Mouse (Mus musculus) monocyte, adult 5-6 weeks (primary cell): ENCODE results near the gene Tnpo3. TPM values are rescaled to one million over a fixed set of nuclear protein-coding genes. Genes with fewer than 3 reads are reported as not detected.

ENCODE experiments used
- ATAC-seq: fragments of 153-309, 156-312 bp; replicated peaks from 2 replicates; pipeline ENCODE4 v1.8.0; 2017; ENCODE audit warnings: mild to moderate bottlenecking; ENCODE audit not compliant: low TSS enrichment, insufficient number of reproducible peaks, severe bottlenecking, poor library complexity, low FRiP score
- total RNA-seq: library from RNA; stranded (forward); fragments of 200-1000, 200-491, 200-594 nt; gene quantifications from 3 replicates; pipeline ENCODE4 v1.2.3, GENCODE M21; 2017

The Tnpo3 gene
- total RNA-seq, 1 experiment from 2014 or later: 62.4 TPM

DNA sequence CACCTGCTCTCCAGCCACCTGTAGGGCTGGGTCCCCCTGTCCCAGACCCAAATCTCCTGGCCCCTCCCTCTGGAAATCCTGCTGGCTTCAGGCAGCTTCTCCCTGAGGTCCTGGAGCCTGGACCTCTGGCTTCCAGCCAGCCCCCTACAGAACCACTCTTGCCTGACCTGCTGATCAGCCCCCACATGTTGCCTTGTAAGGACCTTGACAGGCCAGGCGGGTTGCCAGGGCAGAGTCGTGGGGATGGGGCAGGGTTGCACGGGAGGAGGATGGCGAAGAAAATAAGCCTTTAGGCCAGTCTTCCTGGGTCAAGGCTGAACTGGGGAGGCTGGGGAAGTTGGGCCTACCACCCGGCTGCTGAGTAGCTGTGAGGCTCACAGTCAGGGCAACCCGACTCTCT, 74.4 kb downstream of the Tnpo3 start:
- no peak for ATAC-seq

- no peak for ATAC-seq
These were observed 79.6 kb downstream of the Tnpo3 start for GRCm38 (mm10) chr6:29530050-29530449.

DNA sequence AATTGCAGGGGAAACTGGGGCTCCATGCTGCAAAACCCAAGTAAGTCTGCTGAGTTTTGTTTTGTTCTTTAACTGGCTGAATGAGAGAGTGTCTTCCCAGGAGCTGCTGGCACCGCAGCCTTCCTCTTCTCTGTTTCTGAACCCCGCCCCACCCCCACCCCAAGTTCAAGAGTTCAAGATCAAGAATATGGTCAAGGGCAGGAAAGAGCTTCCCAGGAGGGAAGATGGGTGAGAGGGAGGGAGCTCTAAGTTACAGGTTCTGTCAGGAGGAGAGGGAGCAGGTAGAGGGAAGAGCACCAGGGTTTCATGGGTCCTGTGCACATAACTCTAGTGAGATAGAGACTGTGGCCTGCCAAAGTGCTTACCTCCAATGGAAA, 80.3 kb downstream of the Tnpo3 start:
- ATAC-seq: no peak

DNA sequence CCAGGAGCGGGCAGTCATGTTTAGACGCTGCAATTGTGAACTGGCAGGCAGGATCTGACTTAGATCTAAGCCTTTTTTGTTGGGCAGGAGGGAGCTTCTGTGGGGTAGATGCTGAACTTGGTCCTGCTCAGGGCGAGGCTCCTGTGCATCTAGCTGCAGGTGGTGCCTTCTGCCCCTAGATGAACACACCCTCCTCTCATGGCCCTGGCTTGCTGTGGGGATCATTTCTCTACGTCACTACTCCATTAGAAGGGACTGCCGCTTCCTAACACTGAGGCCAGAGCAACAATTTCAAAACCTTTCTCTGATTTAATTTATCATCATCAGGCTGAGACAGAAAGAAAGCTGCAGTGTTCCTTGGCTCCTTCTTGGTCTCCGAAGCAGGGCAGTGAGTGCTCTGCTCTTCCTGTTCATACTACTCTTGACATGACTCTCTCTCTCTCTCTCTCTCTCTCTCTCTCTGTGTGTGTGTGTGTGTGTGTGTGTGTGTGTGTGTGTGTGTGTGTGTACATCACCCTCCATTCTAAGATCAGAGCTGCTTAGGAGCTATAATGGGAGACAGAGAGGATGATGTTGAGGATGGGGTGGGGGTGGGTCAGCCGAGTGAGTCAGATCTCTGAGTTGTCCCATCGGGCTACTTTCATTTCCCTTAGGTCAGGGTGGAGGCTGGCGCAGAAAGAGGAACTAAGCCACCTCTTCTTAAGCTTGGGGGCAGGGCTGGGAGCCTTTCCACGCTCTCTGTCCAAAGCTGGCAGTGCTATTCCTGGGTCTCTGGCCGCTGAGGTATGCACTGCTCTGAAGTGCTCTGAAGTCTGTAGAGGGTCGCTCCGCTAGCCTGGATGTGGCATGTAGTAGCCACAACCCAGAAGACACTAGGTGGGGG, 80.9 kb downstream of the Tnpo3 start:
- peak; percentile 48 for ATAC-seq

- no peak for ATAC-seq
These were observed 81.6 kb downstream of the Tnpo3 start for GRCm38 (mm10) chr6:29528165-29528505.

DNA sequence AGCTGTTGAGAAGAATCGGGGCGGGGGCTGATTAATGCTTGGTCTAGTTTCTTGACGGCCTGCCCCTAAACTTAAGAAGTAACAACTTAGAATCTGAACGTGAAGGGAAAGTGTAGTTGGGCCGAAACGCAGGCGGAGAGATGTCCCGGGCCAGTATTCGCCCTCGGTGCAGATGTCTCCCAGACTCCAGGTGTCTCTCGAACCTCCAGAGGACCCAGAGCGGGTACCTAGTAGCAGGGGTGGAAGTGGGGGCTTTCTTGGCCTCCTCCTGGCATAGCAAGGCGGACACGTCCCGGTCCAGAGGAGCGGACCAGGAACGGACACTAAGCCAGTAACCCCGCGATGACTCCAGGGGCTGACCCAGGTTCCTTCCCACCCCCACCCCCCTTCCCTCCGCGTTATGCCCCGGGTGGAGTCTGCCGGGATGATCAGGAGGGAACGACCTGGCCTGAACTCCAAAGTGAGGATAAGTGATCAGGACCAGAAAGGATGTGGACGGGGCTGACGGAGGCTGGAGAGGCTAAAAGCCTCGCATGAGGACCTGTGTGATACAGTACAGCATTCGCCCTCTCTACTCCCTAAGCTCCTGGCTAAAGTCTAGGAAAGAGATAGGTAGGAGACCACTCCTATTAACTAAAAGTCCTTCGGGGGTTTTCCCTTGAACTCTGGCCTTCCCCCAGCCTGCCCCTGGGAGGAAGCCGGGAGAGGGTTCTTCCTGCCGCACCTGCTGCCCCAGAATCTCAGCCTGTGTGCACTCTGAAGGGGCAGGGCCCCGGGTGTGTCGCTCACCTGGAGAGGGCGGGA, 82.1 kb downstream of the Tnpo3 start:
- no peak for ATAC-seq

DNA sequence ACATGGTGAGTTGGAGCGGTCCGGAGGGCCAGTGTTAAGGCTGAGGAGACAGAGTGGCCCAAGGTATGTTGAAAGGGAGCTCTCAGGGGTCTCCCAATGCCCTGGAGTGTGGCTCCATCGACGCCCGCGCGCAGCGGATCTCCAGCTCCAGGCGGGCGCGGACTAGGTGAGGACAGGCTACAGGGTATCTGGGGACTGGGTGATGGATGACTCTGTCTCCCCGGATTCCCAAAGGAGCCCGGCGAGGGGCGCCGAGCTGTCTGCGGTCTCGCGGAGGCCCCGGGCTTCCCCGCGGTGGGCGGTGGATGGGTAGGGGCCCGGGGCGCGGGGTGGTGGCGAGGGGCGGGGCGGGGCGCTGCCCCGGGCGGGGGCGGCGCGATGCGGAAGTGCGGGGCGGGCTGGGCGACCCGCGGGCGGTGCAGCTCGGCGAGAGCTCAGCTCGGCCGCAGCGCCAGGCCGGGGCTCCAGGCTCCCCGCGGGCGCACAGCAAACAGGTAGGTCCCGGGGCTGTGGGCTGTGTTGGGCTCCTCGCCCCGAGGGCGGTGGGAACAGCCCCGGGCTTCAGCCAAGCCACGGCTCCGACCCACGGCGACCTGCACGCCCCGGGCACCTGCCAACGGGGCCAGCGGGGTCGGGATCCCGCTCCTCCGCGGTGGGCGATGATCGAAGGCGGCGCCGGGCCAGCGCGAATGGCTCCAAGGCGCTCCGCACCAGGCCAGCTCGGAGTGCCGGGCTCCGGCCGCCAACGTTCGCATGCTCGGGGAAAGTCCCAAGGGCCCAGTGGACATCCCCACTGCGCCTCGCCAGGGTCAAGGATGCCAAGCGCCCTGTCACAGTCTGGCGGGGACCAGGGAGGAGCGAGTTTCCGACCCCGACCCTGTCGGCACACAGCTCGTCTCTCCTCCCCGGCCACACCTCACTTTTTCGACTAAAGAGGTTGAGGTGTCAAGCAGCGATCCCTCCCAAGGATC, 83.1 kb downstream of the Tnpo3 start, which contains the start of gene Irf5:
Gene Irf5 (plus strand): TSS at position 345 of the 971 bp plus-strand sequence.
- ATAC-seq: no peak

DNA sequence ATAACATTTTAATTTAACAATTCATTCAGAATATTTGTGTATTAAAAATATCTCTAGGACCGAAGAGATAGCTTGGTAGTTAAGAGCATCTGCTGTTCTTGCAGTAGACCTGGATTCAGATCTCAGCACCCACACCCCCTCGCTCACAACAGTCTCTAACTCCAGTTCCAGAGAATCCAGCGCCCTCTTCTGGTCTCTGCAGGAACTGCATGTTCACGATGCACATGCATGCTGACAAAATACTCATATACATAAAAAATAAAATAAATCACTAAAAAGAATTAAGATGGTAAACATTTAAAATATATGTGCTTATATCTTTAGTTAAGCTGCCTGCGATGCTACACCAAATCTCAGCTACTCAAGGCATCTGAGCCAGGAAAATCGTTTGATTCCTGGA, 84.4 kb downstream of the Tnpo3 start:
- ATAC-seq: no peak

DNA sequence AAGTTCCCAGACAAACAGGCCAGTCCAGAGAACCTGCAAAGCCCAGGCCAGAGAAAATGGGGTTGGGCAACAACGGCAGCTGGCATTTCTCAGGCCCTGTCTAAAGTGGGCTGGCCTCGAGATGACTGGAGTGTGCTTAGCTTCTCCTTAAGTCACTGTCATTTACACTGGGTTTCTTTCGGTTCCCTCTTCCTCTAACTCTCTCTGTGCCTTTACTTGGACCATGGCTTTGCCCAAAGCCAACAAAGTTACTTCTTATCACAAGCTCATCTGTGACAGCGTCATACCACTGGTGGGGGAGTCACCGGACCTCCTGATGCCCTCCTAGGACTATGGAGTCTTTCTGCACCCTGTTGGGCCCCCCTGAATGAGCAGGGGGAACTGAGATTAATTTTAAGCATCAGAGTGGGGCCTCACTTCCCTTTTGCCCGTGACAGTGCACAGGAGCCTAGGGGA, 85.6 kb downstream of the Tnpo3 start:
- ATAC-seq: peak; percentile 66

DNA sequence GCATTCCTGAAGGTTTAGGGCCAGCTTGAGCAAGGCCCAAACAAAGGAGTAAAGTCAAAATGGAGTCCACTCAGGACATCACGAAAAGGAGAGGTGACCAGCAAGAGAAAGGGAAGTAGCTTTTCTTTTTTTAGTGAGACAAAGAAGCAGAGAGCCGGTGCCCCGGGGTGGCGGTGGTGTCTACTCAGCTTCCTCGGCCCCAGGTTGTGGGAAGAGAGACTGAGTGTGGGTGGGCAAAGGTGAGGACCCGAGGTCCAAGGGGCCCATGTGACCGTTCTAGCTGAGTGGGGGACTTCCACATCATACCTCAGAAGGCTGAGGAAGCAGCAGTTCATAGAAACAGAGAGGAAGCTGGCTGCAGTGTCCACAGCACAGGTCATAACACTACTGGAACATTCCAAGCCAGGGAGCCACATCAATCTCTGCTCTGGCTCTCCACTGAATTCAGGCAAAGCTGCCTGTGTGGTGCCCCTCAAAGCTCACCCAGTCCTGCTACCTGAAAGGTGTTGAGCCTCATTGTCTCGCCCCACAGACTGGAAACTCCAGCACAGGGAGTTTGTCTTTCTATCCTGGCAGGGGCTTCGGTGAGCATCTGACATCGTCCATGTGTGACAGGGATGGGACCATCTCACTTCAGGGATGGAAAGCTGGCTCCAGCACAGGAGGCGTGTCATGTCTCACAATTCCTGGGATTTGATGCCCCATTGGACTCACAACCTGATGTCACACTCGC, 86.2 kb downstream of the Tnpo3 start:
- peak; percentile 5; the same call in 1 of the 2 replicates for ATAC-seq

DNA sequence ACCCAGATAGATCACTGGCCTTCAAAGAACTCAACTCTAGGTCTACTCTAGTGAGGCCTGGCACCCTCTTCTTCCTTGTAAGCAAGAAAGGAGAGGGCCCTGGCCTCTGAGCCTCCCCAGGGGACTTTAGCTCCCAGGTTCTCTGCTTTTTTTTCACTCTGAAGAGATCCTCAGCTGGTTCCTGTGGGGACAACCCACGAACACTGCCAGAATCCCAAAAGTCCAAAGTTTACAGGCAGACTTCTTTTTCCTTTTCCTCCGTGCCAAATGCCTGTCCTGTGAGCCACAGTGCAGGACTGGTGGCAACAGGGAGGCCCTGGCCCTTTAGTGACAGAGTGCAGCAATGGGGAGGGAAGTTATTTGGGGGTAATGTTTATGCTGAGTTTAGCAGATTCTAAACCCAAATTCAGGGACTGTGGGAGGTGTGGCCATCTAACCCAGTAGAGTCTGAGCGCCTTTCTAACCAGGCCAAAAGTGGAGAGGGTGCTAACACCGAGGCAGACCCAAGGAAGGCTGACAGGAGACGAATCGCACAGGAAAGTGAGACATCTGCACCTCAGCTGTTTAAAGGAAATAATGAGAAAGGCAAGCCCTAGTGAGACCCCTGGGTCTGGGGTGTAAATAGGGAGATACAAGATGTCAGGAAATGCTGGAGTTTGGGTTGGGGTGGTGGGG, 86.9 kb downstream of the Tnpo3 start:
- ATAC-seq: no peak

- peak; percentile 86 for ATAC-seq
These were observed 92.5 kb downstream of the Tnpo3 start for GRCm38 (mm10) chr6:29517139-29517538.

GRCm38 (mm10) chr6:29513284-29513683, 96.4 kb downstream of the Tnpo3 start:
- peak; percentile 66 for ATAC-seq

- no peak for ATAC-seq
These were observed 100.6 kb downstream of the Tnpo3 start for GRCm38 (mm10) chr6:29509086-29509485.

DNA sequence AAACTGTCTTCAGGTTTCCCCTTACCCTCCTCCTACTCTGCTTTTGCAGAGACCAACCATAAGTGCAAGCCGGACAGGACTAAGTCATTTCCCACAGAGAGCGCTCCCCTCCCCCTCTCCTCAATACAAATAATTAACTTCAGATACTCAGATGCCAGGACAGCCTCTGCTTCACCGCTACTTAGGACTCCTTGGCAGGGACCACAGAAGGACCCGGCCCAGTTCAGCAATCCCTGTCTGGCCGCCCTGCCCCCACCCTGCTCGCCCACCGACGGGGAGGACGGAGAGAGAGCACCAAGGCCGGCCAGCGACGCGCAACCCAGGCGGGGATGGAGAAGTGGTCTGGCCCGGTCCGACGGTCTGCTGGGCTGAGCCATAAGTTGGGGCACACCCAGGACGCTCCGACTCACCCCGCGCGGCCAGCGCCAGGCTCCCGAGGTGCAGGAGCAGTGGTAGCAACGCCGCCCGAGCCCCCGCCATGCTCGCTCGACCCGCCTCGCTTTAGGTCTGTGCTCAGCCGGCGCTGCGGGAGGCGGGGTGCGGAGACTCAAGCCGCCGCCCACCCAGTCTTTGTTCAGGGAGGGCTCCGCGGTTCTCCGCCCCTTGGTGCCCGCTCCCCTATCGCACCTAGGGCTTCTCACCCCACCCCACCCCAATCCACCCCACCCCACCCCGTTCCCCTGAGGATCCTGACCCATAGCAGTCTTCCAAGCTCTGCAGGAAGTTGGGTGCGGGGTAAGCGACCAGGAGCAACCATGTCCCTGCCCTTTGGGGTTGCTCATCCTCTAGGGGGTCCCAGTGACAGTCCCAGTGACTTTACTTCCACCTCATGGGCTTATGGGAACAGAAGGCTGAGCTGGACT, 102.0 kb downstream of the Tnpo3 start, which contains the start of gene Kcp:
Gene Kcp (minus strand): TSS at position 506 of the 863 bp plus-strand sequence.
- ATAC-seq: no peak

DNA sequence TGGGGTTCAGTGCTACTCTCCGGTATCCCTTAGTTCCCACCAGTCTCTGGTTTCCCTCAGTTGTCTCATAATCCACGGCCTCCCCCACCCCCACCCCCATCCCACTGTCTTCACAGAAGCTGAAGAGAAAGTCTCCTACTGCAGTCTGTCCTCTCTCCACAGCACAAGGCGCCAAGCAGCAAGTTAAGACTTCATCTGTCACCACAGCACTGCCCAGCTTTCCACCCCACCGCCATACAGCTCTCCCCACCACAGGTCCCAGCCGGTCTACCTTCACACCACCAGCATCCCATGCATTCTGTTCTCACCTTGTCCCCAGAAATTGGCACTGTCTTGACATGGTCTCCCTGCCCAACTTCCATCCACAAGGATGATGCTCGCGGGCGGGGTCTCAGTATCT, 102.9 kb downstream of the Tnpo3 start:
- no peak for ATAC-seq

- no peak for ATAC-seq
These were observed 104.2 kb downstream of the Tnpo3 start for GRCm38 (mm10) chr6:29505493-29505892.
